Comparison of ENCODE assay signal across 19 mouse cellular contexts in genomic region chr13:12261505-12261904, GRCm38 (mm10). TPM values are rescaled to one million over a fixed set of nuclear protein-coding genes. Genes with fewer than 3 reads are reported as not detected.
DNase-seq lines count a peak whose midpoint lies in the region; ATAC-seq and TF ChIP-seq lines count a peak whose summit lies in the region.
"Had no signal": no experiment of that assay in that cellular context is flagged by ENCODE, and none has a peak within 500 bp of the region (broad histone marks: within the 10 kb centered on the region; RNA-seq: fewer than 3 reads in every experiment).

No protein-coding gene starts in this region.

- TF ChIP-seq CTCF in heart, adult 2 months (IDR thresholded peaks at IDR 0.05) = peak; percentile 48
- peak; percentile 50 for TF ChIP-seq CTCF in lung, embryonic 14.5 days (IDR thresholded peaks at IDR 0.05; ENCODE audit: low read depth)
- peak; percentile 17; the same call in 1 of the 2 replicates for TF ChIP-seq CTCF in bone marrow, adult 2 months (IDR thresholded peaks at IDR 0.05; ENCODE audit: control insufficient read depth, insufficient read depth, low read length)

- TF ChIP-seq EP300 in heart, adult 2 months (IDR thresholded peaks at IDR 0.05; ENCODE audit: insufficient read depth, low read depth, low read length) = no peak

- H3K9me3 ChIP-seq in lung, embryonic 14.5 days (ENCODE audit: low read depth, low read length) = no peaks in the 10 kb centered on the region
- H3K9me3 ChIP-seq: embryonic facial prominence, embryonic 15.5 days; heart, embryonic 15.5 days; hindbrain, embryonic 12.5 days; limb, embryonic 15.5 days had no signal

- no peaks in the 10 kb centered on the region for H3K79me2 ChIP-seq in heart, adult 2 months (replicated peaks; ENCODE audit: control insufficient read depth, insufficient read depth, low read length)

- H3K4me2 ChIP-seq in lung, embryonic 14.5 days = no peak overlapping the region
- H3K4me2 ChIP-seq: embryonic facial prominence, embryonic 15.5 days; heart, embryonic 15.5 days; hindbrain, embryonic 12.5 days; limb, embryonic 15.5 days; midbrain, embryonic 13.5 days; neural tube, embryonic 12.5 days had no signal

- H3K4me3 ChIP-seq in heart, adult 2 months = no peak overlapping the region
- no peak overlapping the region for H3K4me3 ChIP-seq in lung, embryonic 14.5 days (ENCODE audit: low read depth, low read length)
- H3K4me3 ChIP-seq in bone marrow, adult 2 months (replicated peaks; ENCODE audit: control insufficient read depth, low read depth, low read length) = no peak overlapping the region
- H3K4me3 ChIP-seq: embryonic facial prominence, embryonic 15.5 days; heart, embryonic 15.5 days; hindbrain, embryonic 12.5 days; limb, embryonic 15.5 days; midbrain, embryonic 13.5 days; neural tube, embryonic 12.5 days had no signal

- H3K36me3 ChIP-seq in heart, adult 2 months (ENCODE audit: control insufficient read depth, insufficient read depth, low read length) = peaks cover 1% of the 10 kb centered on the region
- no peaks in the 10 kb centered on the region for H3K36me3 ChIP-seq in lung, embryonic 14.5 days (ENCODE audit: insufficient read depth)
- H3K36me3 ChIP-seq: embryonic facial prominence, embryonic 15.5 days; heart, embryonic 15.5 days; hindbrain, embryonic 12.5 days; limb, embryonic 15.5 days; midbrain, embryonic 13.5 days; neural tube, embryonic 12.5 days had no signal

- intact Hi-C loops in heart, adult 2 months (cut with DNase I) = no loop called here

- no peak overlapping the region for H3K27ac ChIP-seq in heart, adult 2 months
- no peak overlapping the region for H3K27ac ChIP-seq in lung, embryonic 14.5 days (ENCODE audit: low read depth)
- no peak overlapping the region for H3K27ac ChIP-seq in bone marrow, adult 2 months (ENCODE audit: control insufficient read depth, insufficient read depth, low read depth, low read length, poor library complexity)
- H3K27ac ChIP-seq: embryonic facial prominence, embryonic 15.5 days; heart, embryonic 15.5 days; hindbrain, embryonic 12.5 days; limb, embryonic 15.5 days; midbrain, embryonic 13.5 days; neural tube, embryonic 12.5 days had no signal

- no peak for ATAC-seq in lung, embryonic 14.5 days (ENCODE audit: insufficient read depth)
- ATAC-seq: forebrain, embryonic 14.5 days; midbrain, embryonic 13.5 days had no signal

- no peaks in the 10 kb centered on the region for H3K4me1 ChIP-seq in heart, adult 2 months (ENCODE audit: control insufficient read depth, insufficient read depth, low read length)
- H3K4me1 ChIP-seq in lung, embryonic 14.5 days (ENCODE audit: insufficient read depth) = peaks cover 1% of the 10 kb centered on the region; the same call in 1 of the 2 replicates
- no peaks in the 10 kb centered on the region for H3K4me1 ChIP-seq in bone marrow, adult 2 months (ENCODE audit: control insufficient read depth, insufficient read depth, low read length)

- no peak overlapping the region for H3K9ac ChIP-seq in heart, adult 2 months (ENCODE audit: low read depth, low read length)
- H3K9ac ChIP-seq in lung, embryonic 14.5 days = no peak overlapping the region
- H3K9ac ChIP-seq: embryonic facial prominence, embryonic 15.5 days; heart, embryonic 15.5 days; hindbrain, embryonic 12.5 days; limb, embryonic 15.5 days; midbrain, embryonic 13.5 days; neural tube, embryonic 12.5 days had no signal

- no peak for DNase-seq in heart, adult 2 months
- DNase-seq in heart, adult 9 months (ENCODE audit: low spot score in 2 of 2) = no peak
- no peak for DNase-seq in lung, embryonic 14.5 days
- no peak for DNase-seq in lung, postnatal 4 days
- DNase-seq in B cell, adult 2 months = peak; percentile 9 to 16
- no peak for DNase-seq in frontal cortex, postnatal 14 days (ENCODE audit: low spot score in 2 of 2)
- no peak for DNase-seq in Muller cell, postnatal 12 days (ENCODE audit: inconsistent ontology term)
- DNase-seq: cerebellum, adult 2 months; kidney, adult 11 months; lung, postnatal 36 days; spleen, adult 18-20 months had no signal

- TF ChIP-seq POLR2A in heart, adult 2 months (IDR thresholded peaks at IDR 0.05; ENCODE audit: insufficient read depth, low read depth, low read length) = no peak
- no peak for TF ChIP-seq POLR2A in bone marrow, adult 2 months (IDR thresholded peaks at IDR 0.05; ENCODE audit: borderline replicate concordance, control insufficient read depth, low read depth, low read length)

- no peaks in the 10 kb centered on the region for H3K27me3 ChIP-seq in heart, adult 2 months (ENCODE audit: control insufficient read depth, insufficient read depth, low read length)
- no peaks in the 10 kb centered on the region for H3K27me3 ChIP-seq in lung, embryonic 14.5 days (ENCODE audit: insufficient read depth, low read length)
- H3K27me3 ChIP-seq: embryonic facial prominence, embryonic 15.5 days; heart, embryonic 15.5 days; hindbrain, embryonic 12.5 days; limb, embryonic 15.5 days; midbrain, embryonic 13.5 days; neural tube, embryonic 12.5 days had no signal

RNA-seq across cellular contexts. Expression of gene Mtr, which starts 3.6 kb away (rescaled TPM):
- 100 to 1,000 TPM in 1 of 2 experiments, 10 to 100 TPM in 1; 88.1 to 103 TPM for total RNA-seq in heart, adult 2 months (2021)
- 42.2 and 129 TPM in 2 replicates for polyA plus RNA-seq in heart, adult 2 months (2012; rRNA removed)
- 21.3 and 21.9 TPM in 2 replicates for polyA plus RNA-seq in lung, embryonic 14.5 days (2014; fragmentation: Nextera tagmentation; extraction: Ambion mirVana)
- polyA plus RNA-seq in bone marrow, adult 2 months (2011; ENCODE audit: insufficient read depth, insufficient read length, low replicate concordance, missing spikeins) = 10.9 and 16.4 TPM in 2 replicates

Comparison
In these comparisons a context has a peak if more than half of its experiments do, and no peak if none do; other contexts are left out.
1. DNase-seq: peak in B cell, adult 2 months (2 of 2); none in heart, adult 2 months (0 of 2), heart, adult 9 months (0 of 2), lung, embryonic 14.5 days (single experiment), lung, postnatal 4 days (0 of 2), frontal cortex, postnatal 14 days (0 of 2) and Muller cell, postnatal 12 days (single experiment).
2. Peak in every context shown above with its lines, with median percentiles within 50 percentile points of each other: CTCF ChIP-seq.